Mouse (Mus musculus) embryonic facial prominence, embryonic 12.5 days (tissue): ENCODE measurements around the gene Map3k11. TPM values are rescaled to one million over a fixed set of nuclear protein-coding genes. Genes with fewer than 3 reads are reported as not detected.

Experiments
- ATAC-seq: fragments of 200-750 bp; cut with Nextera tagmentation; 2 replicates; pipeline ENCODE4 v1.8.0; 2017; ENCODE audit not compliant: insufficient number of reproducible peaks, insufficient read depth, low FRiP score, low TSS enrichment
- H3K27ac ChIP-seq: fragments of 300-500 bp; sonication (generic); 2 replicates; pipeline ENCODE4 v1.5.1; 2016; ENCODE audit warnings: mild to moderate bottlenecking
- H3K27me3 ChIP-seq: fragments of 300-500 bp; sonication (generic); 2 replicates; pipeline ENCODE4 v1.6.1; 2016; ENCODE audit warnings: mild to moderate bottlenecking, moderate library complexity
- H3K36me3 ChIP-seq: fragments of 300-500 bp; sonication (generic); 2 replicates; pipeline ENCODE4 v1.6.1; 2016; ENCODE audit warnings: mild to moderate bottlenecking
- H3K4me1 ChIP-seq: fragments of 300-500 bp; sonication (generic); 2 replicates; pipeline ENCODE4 v1.6.1; 2016
- H3K4me2 ChIP-seq: fragments of 300-500 bp; sonication (generic); replicated peaks from 2 replicates; pipeline ENCODE4 v1.6.1; 2016; ENCODE audit warnings: mild to moderate bottlenecking, moderate library complexity
- H3K4me3 ChIP-seq: fragments of 300-500 bp; sonication (generic); 2 replicates; pipeline ENCODE4 v1.5.1; 2016; ENCODE audit warnings: mild to moderate bottlenecking
- H3K9ac ChIP-seq: fragments of 300-500 bp; sonication (generic); 2 replicates; pipeline ENCODE4 v1.6.1; 2016; ENCODE audit warnings: mild to moderate bottlenecking, moderate library complexity
- H3K9me3 ChIP-seq: fragments of 300-500 bp; sonication (generic); 2 replicates; pipeline ENCODE4 v1.6.1; 2016; ENCODE audit warnings: mild to moderate bottlenecking, moderate library complexity
- WGBS: fragments of 180-500 bp; shearing (Covaris S2); methylation state at CpG from one replicate; pipeline ENCODE4 v1.1.7; 2016; 5-methylcytosine and 5-hydroxymethylcytosine counted together
- polyA plus RNA-seq: library from polyadenylated mRNA; unstranded; fragments of >200 nt; fragmentation: Nextera tagmentation; extraction: Ambion mirVana; gene quantifications from 2 replicates; pipeline ENCODE4 v1.2.1, GENCODE M21; 2016

The Map3k11 gene
- polyA plus RNA-seq, 1 experiment from 2014 or later = 26.0 TPM

DNA sequence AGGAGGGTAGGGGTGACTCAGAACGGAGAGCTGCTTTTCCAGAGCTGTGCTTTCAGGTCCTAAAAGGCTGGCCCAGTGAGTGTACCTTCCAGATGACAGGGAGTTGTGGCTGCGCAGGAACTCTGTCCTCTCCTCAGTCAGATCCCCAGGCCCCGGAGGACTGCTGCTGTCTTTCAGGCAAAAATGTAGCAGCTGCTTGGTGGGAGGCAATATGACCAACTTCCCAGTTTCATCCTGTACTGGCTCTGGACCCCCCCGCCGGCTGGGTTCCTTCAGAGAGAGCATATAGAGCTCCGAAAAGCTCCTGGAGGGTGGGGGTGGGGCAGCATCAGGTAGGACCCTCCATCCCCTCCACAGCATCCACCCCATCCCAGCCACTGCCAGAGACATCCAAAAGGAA, 36.0 kb upstream of the Map3k11 start:
- Histone ChIP-seq H3K9ac (no peak overlapping the region), H3K4me2 (no peak overlapping the region), H3K4me1 (peaks cover 27% of the 10 kb centered on the region), H3K27me3 (peaks cover 27% of the 10 kb centered on the region), H3K27ac (no peak overlapping the region), H3K4me3 (no peak overlapping the region), H3K9me3 (no peaks in the 10 kb centered on the region), H3K36me3 (peaks cover 26% of the 10 kb centered on the region)
- ATAC-seq = no peak
- 79% methylated on average over 6 of the region's 6 CpGs for WGBS

DNA sequence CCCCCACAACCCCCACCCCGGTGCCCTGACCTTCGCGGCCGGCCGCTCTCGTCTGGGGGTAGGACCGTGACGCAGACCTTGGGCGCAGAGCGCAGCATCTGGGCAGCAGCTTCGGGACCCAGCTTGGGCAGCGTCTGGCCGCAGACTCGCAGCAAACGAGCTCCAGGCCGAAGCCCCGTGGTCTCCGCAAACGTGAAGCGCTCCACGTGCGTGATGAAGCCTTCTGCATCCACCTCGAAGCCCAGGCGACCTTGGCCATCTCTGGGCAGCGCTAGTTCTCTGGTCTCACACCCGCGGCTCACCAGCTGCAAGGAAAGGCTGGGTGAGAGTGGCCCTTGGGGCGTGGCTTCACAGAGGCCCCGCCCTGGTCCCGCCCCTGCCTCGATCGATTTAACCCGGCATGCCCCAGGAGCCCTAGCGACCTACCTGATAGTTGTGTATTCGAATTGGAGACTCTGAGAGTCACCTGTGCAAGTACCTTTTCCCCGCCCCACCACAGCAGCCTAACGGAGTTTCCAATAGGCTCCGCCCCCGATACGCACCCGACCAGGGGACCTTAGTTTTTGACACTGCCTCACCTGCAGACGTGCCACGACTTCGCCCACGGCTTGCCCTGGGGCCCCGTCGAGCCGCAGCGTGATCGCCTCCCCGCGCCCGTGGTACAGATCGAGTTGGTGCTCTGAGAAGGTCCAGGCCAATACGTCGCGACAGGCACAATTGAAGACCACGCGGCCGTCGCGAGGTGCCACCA, 34.4 kb upstream of the Map3k11 start:
- Histone ChIP-seq H3K9me3 (no peaks in the 10 kb centered on the region), H3K9ac (peak overlapping the region; percentile 47), H3K27me3 (peaks cover 27% of the 10 kb centered on the region), H3K4me1 (peaks cover 19% of the 10 kb centered on the region), H3K36me3 (peaks cover 23% of the 10 kb centered on the region), H3K27ac (no peak overlapping the region), H3K4me3 (peak overlapping the region; percentile 49), H3K4me2 (peak overlapping the region; percentile 81)
- WGBS = 4% methylated on average over 62 of the region's 62 CpGs
- ATAC-seq = no peak

GRCm38 (mm10) chr19:5654720-5655298, 33.7 kb upstream of the Map3k11 start:
- peaks cover 27% of the 10 kb centered on the region for H3K27me3 ChIP-seq
- peaks cover 27% of the 10 kb centered on the region for H3K36me3 ChIP-seq
- peaks cover 19% of the 10 kb centered on the region for H3K4me1 ChIP-seq
- H3K4me2 ChIP-seq = peak overlapping the region; percentile 81
- no peak for ATAC-seq
- peak overlapping the region; percentile 49 for H3K4me3 ChIP-seq
- 8% methylated on average over 43 of the region's 43 CpGs for WGBS
- no peaks in the 10 kb centered on the region for H3K9me3 ChIP-seq
- H3K9ac ChIP-seq = peak overlapping the region; percentile 47
- no peak overlapping the region for H3K27ac ChIP-seq

DNA sequence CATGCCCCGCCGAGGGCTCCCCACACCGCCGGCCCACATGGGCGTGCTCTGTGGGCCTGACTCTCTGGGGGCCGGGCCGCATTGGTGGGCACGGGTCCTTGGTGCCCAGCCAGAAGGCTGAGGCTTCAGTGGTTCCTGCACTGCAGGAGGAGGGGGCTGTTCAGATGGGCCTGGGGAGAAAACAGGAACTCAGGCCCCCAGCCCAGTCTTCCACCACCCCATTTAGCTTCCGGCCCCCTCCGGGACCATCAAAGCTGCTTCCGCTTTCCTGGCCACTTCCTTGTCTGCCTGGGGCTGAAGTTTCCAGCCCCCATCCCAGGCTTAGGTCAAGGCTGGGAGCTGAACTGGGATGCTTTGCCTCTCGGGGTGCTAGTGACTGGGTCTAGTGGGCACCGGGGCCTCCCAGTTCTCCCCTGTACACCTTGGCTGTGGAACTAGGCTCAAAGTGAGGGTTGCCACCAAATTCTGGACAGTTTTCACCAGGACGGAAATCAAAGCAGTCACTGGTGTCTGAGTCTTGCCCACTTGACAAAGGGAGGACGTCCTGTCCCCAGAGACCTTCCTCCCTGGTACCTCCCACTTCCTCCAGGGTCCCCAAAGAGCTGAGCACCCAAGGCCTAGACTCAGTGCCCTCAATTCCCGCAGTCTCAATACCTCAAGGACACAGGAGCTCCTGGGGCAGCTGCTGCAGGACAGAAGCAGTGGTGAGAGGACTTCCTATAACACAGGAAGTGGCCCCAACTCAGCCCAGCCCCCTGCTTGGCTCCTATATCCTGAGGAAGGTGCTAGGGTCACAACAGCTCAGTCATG, 27.4 kb upstream of the Map3k11 start:
- Histone ChIP-seq H3K36me3 (peaks cover 22% of the 10 kb centered on the region), H3K9me3 (no peaks in the 10 kb centered on the region), H3K4me2 (no peak overlapping the region), H3K27me3 (peaks cover 3% of the 10 kb centered on the region; the same call in 1 of the 2 replicates), H3K4me1 (peaks cover 11% of the 10 kb centered on the region), H3K4me3 (no peak overlapping the region), H3K27ac (no peak overlapping the region), H3K9ac (no peak overlapping the region)
- no peak for ATAC-seq
- WGBS = 83% methylated on average over 16 of the region's 16 CpGs

DNA sequence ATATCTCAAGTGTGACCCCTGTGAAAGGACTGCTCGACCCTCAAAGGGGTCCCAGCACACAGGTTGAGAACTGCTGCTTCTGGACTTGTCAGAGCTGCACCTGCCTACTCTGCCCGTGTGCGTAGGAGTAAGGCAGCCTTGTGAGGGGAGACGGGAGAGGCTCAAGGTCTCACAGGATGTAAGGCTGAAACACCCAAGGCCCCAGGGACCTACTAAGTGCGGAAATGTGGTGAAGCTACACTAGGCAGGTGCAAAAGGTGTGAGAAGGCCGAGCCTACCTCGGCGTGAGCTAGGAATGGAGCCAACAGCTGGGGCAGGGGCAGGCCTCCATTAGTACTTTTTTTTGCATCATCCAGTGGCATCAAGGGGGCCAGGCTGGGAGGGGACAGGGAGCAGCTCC, 26.2 kb upstream of the Map3k11 start:
- H3K27ac ChIP-seq = peak overlapping the region; percentile 82; the same call in 1 of the 2 replicates
- no peak overlapping the region; the same call in 1 of the 2 replicates for H3K9ac ChIP-seq
- ATAC-seq = no peak
- peaks cover 34% of the 10 kb centered on the region for H3K36me3 ChIP-seq
- H3K4me1 ChIP-seq = peaks cover 11% of the 10 kb centered on the region
- H3K27me3 ChIP-seq = no peaks in the 10 kb centered on the region
- no peaks in the 10 kb centered on the region for H3K9me3 ChIP-seq
- WGBS = 72% methylated on average over 8 of the region's 8 CpGs
- peak overlapping the region; percentile 52 for H3K4me2 ChIP-seq
- H3K4me3 ChIP-seq = peak overlapping the region; percentile 41

DNA sequence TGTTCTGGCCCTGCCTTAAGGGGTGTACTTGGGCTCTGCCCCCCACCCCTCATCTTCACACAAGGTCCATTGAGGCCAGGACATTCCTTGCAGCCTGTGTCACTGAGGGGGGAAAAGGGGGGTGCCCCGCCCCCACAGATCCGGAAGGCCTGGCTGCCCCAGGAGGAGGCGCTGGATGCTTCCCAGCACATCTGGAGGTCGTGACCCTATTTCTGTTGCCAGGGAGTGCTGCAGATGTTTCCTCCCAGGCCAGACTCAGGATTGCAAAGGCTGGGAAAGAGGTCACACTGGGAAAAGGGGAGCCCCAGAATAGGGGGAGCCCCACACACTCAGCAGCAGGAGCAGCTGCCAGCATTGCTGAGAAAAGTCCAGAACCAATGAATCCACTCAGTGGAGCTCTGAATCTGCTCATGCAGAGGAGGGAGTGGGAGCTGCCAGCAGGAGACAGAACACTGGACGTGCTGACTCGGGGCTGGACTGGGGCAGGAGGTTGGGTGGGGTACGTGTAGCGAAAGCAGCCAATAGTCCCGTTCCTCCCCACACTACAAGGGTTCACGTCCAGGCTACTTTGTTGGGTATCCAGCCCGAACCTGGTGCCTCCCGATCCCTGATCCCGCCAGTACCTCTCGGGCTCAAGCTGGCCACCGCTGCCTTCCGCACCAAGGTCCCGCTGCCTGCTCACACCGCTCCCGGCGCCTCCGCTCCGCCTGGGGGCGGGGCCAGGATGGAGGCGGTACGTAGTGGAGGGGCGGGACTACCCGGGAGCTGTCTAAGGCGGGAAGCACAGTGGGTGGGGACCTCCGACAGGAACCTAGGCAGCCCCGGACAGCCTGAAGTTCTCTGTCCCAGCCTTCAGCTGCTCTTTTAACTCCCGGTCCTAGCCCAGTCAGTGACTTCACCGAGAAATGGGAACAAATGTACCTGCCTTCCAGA, 25.3 kb upstream of the Map3k11 start, which contains the start of gene Sipa1:
Gene Sipa1 (minus strand): TSS at position 727 of the 933 bp plus-strand sequence.
- H3K4me1 ChIP-seq = peaks cover 11% of the 10 kb centered on the region
- peaks cover 42% of the 10 kb centered on the region for H3K36me3 ChIP-seq
- H3K27me3 ChIP-seq = no peaks in the 10 kb centered on the region

DNA sequence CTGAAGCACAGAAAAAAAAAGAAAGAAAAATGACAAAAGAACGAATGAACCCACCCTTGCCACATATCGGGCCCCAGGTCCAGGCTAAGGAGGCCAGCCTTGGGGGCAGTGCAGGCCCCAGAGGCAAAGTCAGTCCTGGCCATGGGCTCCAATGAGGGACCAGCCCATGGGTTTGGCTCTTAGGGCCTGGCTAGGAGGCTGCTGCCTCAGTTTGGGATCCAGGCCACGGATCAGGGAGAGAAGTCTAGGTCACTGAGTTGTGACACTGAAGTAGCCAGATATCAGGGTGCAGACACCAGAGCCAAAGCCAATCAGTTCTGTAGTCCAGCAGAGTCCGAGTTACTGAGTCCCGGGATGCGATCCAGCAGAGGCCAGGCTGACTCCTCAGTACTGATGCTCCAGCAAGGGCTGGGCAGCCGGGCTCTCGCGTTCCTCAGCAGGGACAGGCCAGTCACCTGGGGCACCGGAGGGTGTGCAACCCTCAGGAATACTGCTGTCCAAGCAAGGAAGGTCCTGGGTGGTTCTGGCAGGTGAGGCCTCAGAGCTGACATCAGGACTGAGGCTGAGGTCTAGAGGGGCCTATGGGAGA, 23.8 kb upstream of the Map3k11 start:
- 90% methylated on average over 10 of the region's 10 CpGs for WGBS
- peaks cover 51% of the 10 kb centered on the region for H3K36me3 ChIP-seq
- no peak overlapping the region for H3K27ac ChIP-seq

More for the DNA sequence above, 25.3 kb upstream of the Map3k11 start, which contains the start of gene Sipa1:
- H3K27ac ChIP-seq = peak within 1 kb of the TSS; percentile 82
- H3K9me3 ChIP-seq = no peaks in the 10 kb centered on the region
- under 1% methylated on average over 32 of the region's 32 CpGs for whole genome bisulfite sequencing
- peak within 1 kb of the TSS; percentile 41 for H3K4me3 ChIP-seq
- H3K9ac ChIP-seq = peak within 1 kb of the TSS; percentile 57
- H3K4me2 ChIP-seq = peak within 1 kb of the TSS; percentile 52
- peak; percentile 87 for ATAC-seq

DNA sequence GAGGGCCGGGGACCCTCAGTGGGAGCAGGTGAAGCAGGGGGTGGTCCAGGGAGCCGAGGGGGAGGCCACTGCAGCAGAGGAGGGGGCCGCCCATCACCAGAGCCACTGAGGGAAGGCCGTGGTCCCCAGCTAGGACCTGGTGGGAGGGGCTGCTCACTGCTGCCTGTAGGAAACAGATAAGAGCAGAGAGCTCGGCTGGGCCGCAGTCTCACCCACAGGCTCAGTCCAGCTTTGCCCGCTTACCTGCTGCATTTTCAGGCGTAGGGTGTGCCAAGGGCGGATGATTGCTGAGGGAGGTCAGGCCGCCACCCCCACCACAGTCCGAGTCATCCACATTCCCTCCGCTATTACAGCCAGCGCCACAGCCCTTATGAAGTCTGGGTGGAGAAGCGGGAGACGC, 23.1 kb upstream of the Map3k11 start:
- H3K27me3 ChIP-seq = no peaks in the 10 kb centered on the region
- 94% methylated on average over 15 of the region's 15 CpGs for WGBS
- H3K27ac ChIP-seq = no peak overlapping the region
- H3K9me3 ChIP-seq = no peaks in the 10 kb centered on the region
- H3K4me2 ChIP-seq = no peak overlapping the region
- no peak for ATAC-seq
- no peak overlapping the region for H3K4me3 ChIP-seq
- H3K36me3 ChIP-seq = peaks cover 58% of the 10 kb centered on the region
- H3K9ac ChIP-seq = no peak overlapping the region
- peaks cover 11% of the 10 kb centered on the region for H3K4me1 ChIP-seq

More for the DNA sequence above, 23.8 kb upstream of the Map3k11 start:
- Histone ChIP-seq H3K27me3 (no peaks in the 10 kb centered on the region), H3K4me1 (peaks cover 11% of the 10 kb centered on the region), H3K9me3 (no peaks in the 10 kb centered on the region), H3K9ac (no peak overlapping the region), H3K4me3 (no peak overlapping the region), H3K4me2 (no peak overlapping the region)
- ATAC-seq = no peak

GRCm38 (mm10) chr19:5666386-5666785, 22.2 kb upstream of the Map3k11 start:
- Histone ChIP-seq H3K4me3 (no peak overlapping the region), H3K36me3 (peaks cover 67% of the 10 kb centered on the region), H3K27me3 (no peaks in the 10 kb centered on the region), H3K9me3 (no peaks in the 10 kb centered on the region), H3K27ac (no peak overlapping the region), H3K9ac (no peak overlapping the region), H3K4me1 (peaks cover 9% of the 10 kb centered on the region), H3K4me2 (no peak overlapping the region)
- no peak for ATAC-seq
- WGBS = 94% methylated on average over 18 of the region's 18 CpGs

GRCm38 (mm10) chr19:5668372-5668771, 20.2 kb upstream of the Map3k11 start:
- no peak overlapping the region for H3K9ac ChIP-seq
- H3K4me1 ChIP-seq = no peaks in the 10 kb centered on the region; the same call in 1 of the 2 replicates
- no peak for ATAC-seq
- H3K4me3 ChIP-seq = no peak overlapping the region
- 90% methylated on average over 4 of the region's 4 CpGs for WGBS
- H3K27me3 ChIP-seq = no peaks in the 10 kb centered on the region
- H3K36me3 ChIP-seq = peaks cover 87% of the 10 kb centered on the region
- no peak overlapping the region for H3K27ac ChIP-seq
- no peak overlapping the region for H3K4me2 ChIP-seq
- H3K9me3 ChIP-seq = no peaks in the 10 kb centered on the region
